Mouse (Mus musculus) ES-E14 (cell line): Measurements from ENCODE around the gene Pxmp4. TPM values are rescaled to one million over a fixed set of nuclear protein-coding genes. Genes with fewer than 3 reads are reported as not detected.

ENCODE experiments used
- DNase-seq: peaks from one replicate; pipeline ENCODE4 v3.0.0-alpha.2; 2013; ENCODE audit warnings: low read depth, low spot score
- H3K27ac ChIP-seq: 2 replicates; pipeline ENCODE4 v1.5.1; 2012; ENCODE audit warnings: low read depth, mild to moderate bottlenecking, low read length, moderate library complexity, mixed read lengths; ENCODE audit not compliant: poor library complexity, insufficient read depth, severe bottlenecking
- H3K36me3 ChIP-seq: 2 replicates; pipeline ENCODE4 v1.6.1; 2012; ENCODE audit warnings: mild to moderate bottlenecking, low read length, moderate library complexity, mixed read lengths; ENCODE audit not compliant: control insufficient read depth, poor library complexity, insufficient read depth, severe bottlenecking
- H3K4me1 ChIP-seq, 2 experiments: fragments of 150-350 bp in 1 of 2; sonication (generic) in 1 of 2; 2 replicates each; pipeline ENCODE4 v1.6.1; 2012; ENCODE audit warnings: low read length in 2 of 2, mild to moderate bottlenecking in 1 of 2, mixed read lengths in 1 of 2; ENCODE audit not compliant: control insufficient read depth in 2 of 2, insufficient read depth in 2 of 2, poor library complexity in 1 of 2
- H3K4me3 ChIP-seq, 2 experiments: fragments of 150-350 bp in 1 of 2; sonication (generic) in 1 of 2; 2 replicates each; pipeline ENCODE4 v1.5.1; 2012; ENCODE audit warnings: low read length in 2 of 2, low read depth in 1 of 2, mild to moderate bottlenecking in 1 of 2, mixed read lengths in 1 of 2; ENCODE audit not compliant: insufficient read depth in 1 of 2, poor library complexity in 1 of 2, severe bottlenecking in 1 of 2
- H3K9ac ChIP-seq: 2 replicates; pipeline ENCODE4 v1.6.1; 2012; ENCODE audit warnings: low read depth, mild to moderate bottlenecking, low read length, mixed read lengths; ENCODE audit not compliant: poor library complexity, insufficient read depth, severe bottlenecking
- H3K9me3 ChIP-seq: fragments of 150-350 bp; sonication (generic); 2 replicates; pipeline ENCODE4 v1.6.1; 2012; ENCODE audit warnings: low read depth, mild to moderate bottlenecking, low read length; ENCODE audit not compliant: control insufficient read depth, insufficient read depth
- CHD2 ChIP-seq: IDR thresholded peaks from 2 replicates; pipeline ENCODE4 v1.6.1; 2014; ENCODE audit warnings: mild to moderate bottlenecking, low read depth, low read length, inconsistent platforms
- HCFC1 ChIP-seq: IDR thresholded peaks from 2 replicates; pipeline ENCODE4 v1.6.1; 2012; ENCODE audit warnings: low read length, inconsistent platforms, borderline replicate concordance; ENCODE audit not compliant: insufficient read depth
- MAFK ChIP-seq: IDR thresholded peaks from 2 replicates; pipeline ENCODE4 v1.6.1; 2014; ENCODE audit warnings: mild to moderate bottlenecking, low read depth, low read length, inconsistent platforms; ENCODE audit not compliant: insufficient read depth
- ZC3H11A ChIP-seq: IDR thresholded peaks from 2 replicates; pipeline ENCODE4 v1.6.1; 2012; ENCODE audit warnings: low read depth, mild to moderate bottlenecking, inconsistent platforms, low read length, borderline replicate concordance
- ZNF384 ChIP-seq: IDR thresholded peaks from 2 replicates; pipeline ENCODE4 v1.6.1; 2012; ENCODE audit warnings: low read depth, low read length, inconsistent platforms
- in situ Hi-C, 2 experiments: fragments of 600-800 bp; cut with MboI; formaldehyde crosslinking; loops; one replicate each; pipeline ENCODE4 v1.15.1; 2025; ENCODE audit warnings: low sequenced_read_pairs in 2 of 2, inconsistent platforms in 1 of 2; ENCODE audit not compliant: unreplicated experiment in 2 of 2
- total RNA-seq: library from RNA; depleted of rRNA; stranded (reverse); fragments of 300-350 nt; gene quantifications from 2 replicates; pipeline ENCODE4 v1.2.3, GENCODE M21; 2012

The Pxmp4 gene
- total RNA-seq, 1 experiment, result 8.6 TPM

- Histone ChIP-seq H3K27ac (no peak overlapping the region), H3K4me3 (no peak overlapping the region), H3K4me1 (peaks cover 11 to 25% of the 10 kb centered on the region in 2 experiments), H3K9me3 (no peaks in the 10 kb centered on the region), H3K9ac (no peak overlapping the region), H3K36me3 (peaks cover 2% of the 10 kb centered on the region; the same call in 1 of the 2 replicates)
- in situ Hi-C loops, result no loop called here
- TF ChIP-seq MAFK (no peak), ZC3H11A (no peak), CHD2 (no peak), ZNF384 (no peak), HCFC1 (no peak)
- DNase-seq, result no peak
Measured at GRCm38 (mm10) chr2:154571266-154571665, 32.2 kb downstream of the Pxmp4 start.

DNA sequence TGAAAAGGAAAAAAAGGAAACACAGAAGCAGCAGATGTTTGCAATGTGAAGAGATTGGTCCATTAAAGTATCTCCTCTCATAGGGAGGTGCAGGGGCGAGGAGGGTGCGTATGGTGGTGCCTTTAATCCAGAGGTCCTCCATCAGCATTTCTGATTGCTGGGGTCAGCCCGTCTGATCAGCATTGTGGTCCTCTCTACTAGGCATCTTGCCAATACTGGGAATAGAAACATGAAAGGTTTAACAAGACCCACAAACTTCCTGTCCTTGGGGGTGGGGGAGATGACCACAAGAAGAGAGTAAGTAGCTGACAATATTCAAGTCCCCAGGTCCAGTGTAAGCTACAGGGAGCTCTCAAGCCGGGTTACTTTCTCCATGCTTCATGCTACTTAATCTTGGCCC is 32.8 kb downstream of the Pxmp4 start:
- Histone ChIP-seq H3K4me3 (peak overlapping the region; percentile 38 to 95; a peak in 2 of 4 replicates), H3K27ac (no peak overlapping the region), H3K9me3 (no peaks in the 10 kb centered on the region), H3K9ac (peak overlapping the region; percentile 35; the same call in 1 of the 2 replicates), H3K36me3 (peaks cover 2% of the 10 kb centered on the region; the same call in 1 of the 2 replicates), H3K4me1 (peaks cover 11 to 27% of the 10 kb centered on the region in 2 experiments)
- TF ChIP-seq MAFK (no peak), ZC3H11A (no peak), CHD2 (no peak), ZNF384 (no peak), HCFC1 (no peak)
- no peak for DNase-seq
- in situ Hi-C loops, result no loop called here

GRCm38 (mm10) chr2:154569836-154570286 is 33.6 kb downstream of the Pxmp4 start, which contains the start of gene E2f1:
E2f1 (minus strand) TSS chr2:154569892.
- peaks cover 2% of the 10 kb centered on the region; the same call in 1 of the 2 replicates for H3K36me3 ChIP-seq
- peaks cover 11 to 27% of the 10 kb centered on the region in 2 experiments for H3K4me1 ChIP-seq
- DNase-seq, result peak; percentile 89
- in situ Hi-C loops, result no loop called here
- H3K9me3 ChIP-seq, result no peaks in the 10 kb centered on the region
- peak within 1 kb of the TSS; percentile 91 to 95 for H3K4me3 ChIP-seq
- H3K27ac ChIP-seq, result peak within 1 kb of the TSS; percentile 85
- peak within 1 kb of the TSS; percentile 93 for H3K9ac ChIP-seq
- no peak for TF ChIP-seq MAFK
- peak; percentile 59; the same call in 1 of the 2 replicates for TF ChIP-seq HCFC1

DNA sequence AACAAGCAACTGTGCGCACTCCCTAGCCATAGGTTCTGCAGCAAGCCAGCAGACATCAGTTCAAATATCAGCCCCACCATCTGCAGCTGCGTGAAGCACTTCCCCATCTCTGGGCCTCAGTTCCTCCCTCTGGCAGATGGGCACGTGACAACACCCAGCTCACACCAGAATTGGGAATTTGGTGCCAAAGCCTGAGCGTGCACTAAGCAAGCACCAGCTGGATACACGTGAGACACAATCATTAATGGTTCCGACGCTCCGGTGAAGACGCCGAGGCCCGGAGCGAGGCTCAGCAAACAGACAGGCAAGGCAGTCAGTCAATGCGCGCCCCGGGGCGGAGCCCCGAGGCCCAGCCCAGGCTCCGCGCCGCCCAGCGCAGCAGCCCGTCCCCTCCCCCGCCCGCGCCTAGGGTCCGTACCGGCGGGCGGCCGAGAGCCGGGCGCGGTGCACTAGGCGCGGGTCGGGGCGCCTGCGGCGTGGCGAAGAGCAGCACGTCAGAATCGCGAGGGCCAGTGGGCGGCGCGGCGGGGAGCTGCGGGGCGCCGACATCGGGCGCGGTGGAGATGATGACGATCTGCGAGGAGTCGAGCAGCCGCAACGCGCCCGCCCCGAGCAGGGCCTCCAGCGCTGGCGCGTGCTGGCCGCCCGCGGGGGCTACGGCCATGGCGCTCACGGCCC is 34.3 kb downstream of the Pxmp4 start:
- peaks cover 2% of the 10 kb centered on the region; the same call in 1 of the 2 replicates for H3K36me3 ChIP-seq
- peaks cover 11 to 29% of the 10 kb centered on the region in 2 experiments for H3K4me1 ChIP-seq
- H3K9ac ChIP-seq, result peak overlapping the region; percentile 93
- H3K9me3 ChIP-seq, result no peaks in the 10 kb centered on the region
- DNase-seq, result no peak
- in situ Hi-C loops, result no loop called here
- H3K27ac ChIP-seq, result peak overlapping the region; percentile 85
- no peak for TF ChIP-seq ZC3H11A
- no peak for TF ChIP-seq ZNF384
- no peak for TF ChIP-seq HCFC1
- TF ChIP-seq CHD2, result no peak
- TF ChIP-seq MAFK, result no peak
- H3K4me3 ChIP-seq, result peak overlapping the region; percentile 91 to 95
